Mouse (Mus musculus) Muller cell, postnatal 12 days (primary cell): ENCODE data around the gene Krt35.

Source experiments
- DNase-seq: peaks from one replicate; pipeline ENCODE4 v3.0.0-alpha.2; 2015; ENCODE audit errors: inconsistent ontology term

Krt35 gene

GRCm38 (mm10) chr11:100096141-100096540 is at the start of gene Krt35:
TSS of gene Krt35 (minus strand) at chr11:100096241.
- DNase-seq, result no peak

GRCm38 (mm10) chr11:100145104-100145503 is 49.1 kb upstream of the Krt35 start:
- DNase-seq, result no peak

- no peak for DNase-seq
Measured at GRCm38 (mm10) chr11:100140966-100141365, 44.9 kb upstream of the Krt35 start.

- DNase-seq, result no peak
Measured at GRCm38 (mm10) chr11:100139391-100139790, 43.4 kb upstream of the Krt35 start.

- no peak for DNase-seq
Measured at GRCm38 (mm10) chr11:100138809-100139208, 42.8 kb upstream of the Krt35 start.

GRCm38 (mm10) chr11:100137693-100138092 is 41.7 kb upstream of the Krt35 start:
- peak; percentile 52 for DNase-seq

- DNase-seq, result no peak
Measured at GRCm38 (mm10) chr11:100136559-100136958, 40.5 kb upstream of the Krt35 start.

GRCm38 (mm10) chr11:100135731-100136130 is 39.7 kb upstream of the Krt35 start, which contains the start of gene Krt15:
TSS of gene Krt15 (minus strand) at chr11:100135928.
- DNase-seq, result no peak

GRCm38 (mm10) chr11:100124901-100125300 is 28.9 kb upstream of the Krt35 start:
- no peak for DNase-seq

GRCm38 (mm10) chr11:100121466-100121865 is 25.4 kb upstream of the Krt35 start, which contains the start of gene Krt13:
TSS of gene Krt13 (minus strand) at chr11:100121566.
- DNase-seq, result no peak

- no peak for DNase-seq
Measured at GRCm38 (mm10) chr11:100120331-100120730, 24.3 kb upstream of the Krt35 start.

GRCm38 (mm10) chr11:100113742-100114029 is 17.6 kb upstream of the Krt35 start:
- DNase-seq, result no peak

- DNase-seq, result no peak
Measured at GRCm38 (mm10) chr11:100112935-100113741, 17.1 kb upstream of the Krt35 start.

GRCm38 (mm10) chr11:100105576-100106122 is 9.6 kb upstream of the Krt35 start, which contains the start of gene Krt36:
TSS of gene Krt36 (minus strand) at chr11:100105626.
- DNase-seq, result no peak

- DNase-seq, result peak; percentile 27
Measured at GRCm38 (mm10) chr11:100102693-100103429, 6.8 kb upstream of the Krt35 start.

GRCm38 (mm10) chr11:100100391-100100790 is 4.3 kb upstream of the Krt35 start:
- DNase-seq, result peak; percentile 52

- no peak for DNase-seq
Measured at GRCm38 (mm10) chr11:100097819-100098218, 1.8 kb upstream of the Krt35 start.

GRCm38 (mm10) chr11:100088378-100089025 is 7.5 kb downstream of the Krt35 start:
- no peak for DNase-seq

- DNase-seq, result no peak
Measured at GRCm38 (mm10) chr11:100087861-100088260, 8.2 kb downstream of the Krt35 start, which contains the start of gene Krt32. TSS of gene Krt32 (minus strand) at chr11:100088226.

GRCm38 (mm10) chr11:100073873-100074272 is 22.2 kb downstream of the Krt35 start:
- DNase-seq, result no peak

GRCm38 (mm10) chr11:100067293-100068036 is 28.6 kb downstream of the Krt35 start:
- DNase-seq, result peak; percentile 12
